Mouse (Mus musculus) lung, embryonic 16.5 days (tissue): ENCODE data around the gene Eif4h. TPM values are rescaled to one million over a fixed set of nuclear protein-coding genes. Genes with fewer than 3 reads are reported as not detected.

Source experiments
- ATAC-seq: fragments of 200-750 bp; cut with Nextera tagmentation; 2 replicates; pipeline ENCODE4 v1.8.0; 2017; ENCODE audit warnings: low read depth, mild to moderate bottlenecking, moderate library complexity
- H3K27ac ChIP-seq: fragments of 300-500 bp; sonication (generic); 2 replicates; pipeline ENCODE4 v1.5.1; 2014; ENCODE audit warnings: mild to moderate bottlenecking, control low read depth, low read length
- H3K27me3 ChIP-seq: fragments of 300-500 bp; sonication (generic); 2 replicates; pipeline ENCODE4 v1.6.1; 2014; ENCODE audit warnings: low read depth, low read length, mixed read lengths; ENCODE audit not compliant: control insufficient read depth, insufficient read depth
- H3K36me3 ChIP-seq: fragments of 300-500 bp; sonication (generic); 2 replicates; pipeline ENCODE4 v1.6.1; 2014; ENCODE audit warnings: low read length; ENCODE audit not compliant: control insufficient read depth, insufficient read depth
- H3K4me1 ChIP-seq: fragments of 300-500 bp; sonication (generic); replicated peaks from 2 replicates; pipeline ENCODE4 v1.6.1; 2014; ENCODE audit warnings: low read length, mixed read lengths; ENCODE audit not compliant: control insufficient read depth, insufficient read depth
- H3K4me2 ChIP-seq: fragments of 300-500 bp; sonication (generic); 2 replicates; pipeline ENCODE4 v1.6.1; 2014; ENCODE audit warnings: low read depth, low read length, control low read depth
- H3K4me3 ChIP-seq: fragments of 300-500 bp; sonication (generic); 2 replicates; pipeline ENCODE4 v1.5.1; 2014; ENCODE audit warnings: mild to moderate bottlenecking, low read length, control low read depth
- H3K9ac ChIP-seq: fragments of 300-500 bp; sonication (generic); 2 replicates; pipeline ENCODE4 v1.6.1; 2014; ENCODE audit warnings: low read length, control low read depth
- H3K9me3 ChIP-seq: fragments of 300-500 bp; sonication (generic); 2 replicates; pipeline ENCODE4 v1.6.1; 2016; ENCODE audit warnings: low read length; ENCODE audit not compliant: control insufficient read depth
- WGBS: fragments of 180-500 bp; shearing (Covaris S2); extraction: QIAGEN DNeasy Blood & Tissue Kit; methylation state at CpG from one replicate; pipeline ENCODE4 v1.1.7; 2014; 5-methylcytosine and 5-hydroxymethylcytosine counted together
- polyA plus RNA-seq: library from polyadenylated mRNA; unstranded; fragments of >200 nt; fragmentation: Nextera tagmentation; extraction: Ambion mirVana; gene quantifications from 2 replicates; pipeline ENCODE4 v1.2.1, GENCODE M21; 2015

The Eif4h gene
- polyA plus RNA-seq, 1 experiment from 2014 or later, result 493 TPM

DNA sequence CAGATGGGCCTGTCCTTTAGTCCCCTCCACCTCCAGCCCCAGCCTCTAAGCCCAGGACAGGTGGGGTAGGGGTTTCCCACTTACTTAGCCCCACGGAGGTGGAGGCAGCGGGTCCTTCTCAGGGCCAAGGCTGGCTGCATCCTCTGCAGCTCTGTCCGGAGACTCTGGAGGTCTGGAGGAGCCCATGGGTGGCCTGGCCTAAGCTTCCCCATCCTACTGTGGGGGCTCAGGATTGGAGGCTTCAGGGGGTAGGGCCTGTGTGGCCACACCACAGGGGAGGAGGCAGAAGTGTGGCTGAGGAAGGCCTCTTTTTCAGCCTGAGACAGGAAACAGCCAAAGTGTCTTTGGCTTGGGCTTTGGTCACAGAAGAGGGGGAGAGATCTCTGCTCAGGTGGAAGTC, 38.7 kb upstream of the Eif4h start:
- H3K4me2 ChIP-seq, result peak overlapping the region; percentile 24
- H3K27ac ChIP-seq, result peak overlapping the region; percentile 42
- peak overlapping the region; percentile 10; the same call in 1 of the 2 replicates for H3K4me3 ChIP-seq
- H3K9me3 ChIP-seq, result no peaks in the 10 kb centered on the region
- H3K4me1 ChIP-seq, result peaks cover 36% of the 10 kb centered on the region
- H3K9ac ChIP-seq, result peak overlapping the region; percentile 33
- WGBS, result 67% methylated on average over 3 of the region's 3 CpGs
- no peaks in the 10 kb centered on the region for H3K36me3 ChIP-seq
- no peaks in the 10 kb centered on the region for H3K27me3 ChIP-seq
- ATAC-seq, result no peak

- Histone ChIP-seq H3K27me3 (no peaks in the 10 kb centered on the region), H3K9me3 (no peaks in the 10 kb centered on the region), H3K27ac (peak overlapping the region; percentile 42; the same call in 1 of the 2 replicates), H3K9ac (peak overlapping the region; percentile 33; the same call in 1 of the 2 replicates), H3K36me3 (peaks cover 2% of the 10 kb centered on the region), H3K4me2 (peak overlapping the region; percentile 24), H3K4me1 (peaks cover 36% of the 10 kb centered on the region), H3K4me3 (peak overlapping the region; percentile 10; the same call in 1 of the 2 replicates)
- ATAC-seq, result no peak
- WGBS, result 81% methylated on average over 5 of the region's 5 CpGs
These were observed 38.2 kb upstream of the Eif4h start for GRCm38 (mm10) chr5:134677491-134677890.

- peak overlapping the region; percentile 90 for H3K27ac ChIP-seq
- peak overlapping the region; percentile 59 for H3K9ac ChIP-seq
- peak overlapping the region; percentile 59 for H3K4me2 ChIP-seq
- no peaks in the 10 kb centered on the region for H3K9me3 ChIP-seq
- peaks cover 5% of the 10 kb centered on the region for H3K36me3 ChIP-seq
- no peaks in the 10 kb centered on the region for H3K27me3 ChIP-seq
- 3% methylated on average over 14 of the region's 14 CpGs for WGBS
- H3K4me3 ChIP-seq, result peak overlapping the region; percentile 37
- ATAC-seq, result peak; percentile 88
- H3K4me1 ChIP-seq, result peaks cover 40% of the 10 kb centered on the region
These were observed 36.9 kb upstream of the Eif4h start for GRCm38 (mm10) chr5:134675956-134676759.

DNA sequence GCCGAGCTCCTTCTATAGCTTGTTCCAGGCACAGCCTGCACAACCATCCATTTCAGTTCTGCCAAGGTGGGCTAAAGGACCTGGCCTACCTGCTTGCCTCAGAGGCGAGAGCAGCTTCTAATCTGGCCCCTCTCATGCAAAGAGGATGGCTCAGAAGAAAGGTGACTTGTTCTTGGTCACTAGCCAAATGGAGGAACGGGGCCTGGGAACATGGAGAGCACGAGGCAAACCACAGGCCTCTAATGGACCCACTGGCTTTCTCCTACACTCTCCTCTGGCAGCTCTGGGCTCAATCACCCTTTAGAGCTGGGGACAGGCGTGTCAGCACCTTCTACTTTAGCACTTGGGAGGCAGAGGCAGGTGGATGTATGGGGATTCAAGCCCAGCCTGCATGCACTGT, 35.7 kb upstream of the Eif4h start:
- no peak overlapping the region for H3K4me2 ChIP-seq
- 63% methylated on average over 5 of the region's 5 CpGs for WGBS
- 0 out of 2 replicates have a peak overlapping the region, but pooled peaks have one; percentile 90 for H3K27ac ChIP-seq
- no peaks in the 10 kb centered on the region for H3K9me3 ChIP-seq
- H3K4me3 ChIP-seq, result no peak overlapping the region
- no peak for ATAC-seq
- H3K4me1 ChIP-seq, result peaks cover 30% of the 10 kb centered on the region
- H3K9ac ChIP-seq, result no peak overlapping the region
- peaks cover 6% of the 10 kb centered on the region for H3K36me3 ChIP-seq
- H3K27me3 ChIP-seq, result no peaks in the 10 kb centered on the region

DNA sequence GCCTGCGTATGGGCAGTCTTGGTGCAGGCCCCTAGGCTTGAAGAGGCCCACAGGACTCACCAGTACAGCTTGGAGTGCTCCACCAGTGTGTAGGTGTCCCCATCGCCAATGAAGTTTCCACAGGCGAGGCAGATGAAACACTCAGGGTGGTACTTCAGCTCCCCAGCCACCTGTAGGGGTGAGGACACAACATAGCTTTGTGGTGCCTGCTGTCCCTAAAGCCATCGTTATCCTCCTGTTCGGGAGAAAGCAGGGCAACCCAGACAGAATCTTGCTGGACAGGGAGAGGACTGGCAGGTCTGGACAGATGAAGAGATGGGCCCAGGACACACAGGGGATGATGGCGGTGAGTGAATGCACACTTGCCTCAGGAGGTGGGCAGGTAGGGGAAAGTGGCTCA, 33.3 kb upstream of the Eif4h start:
- peaks cover 9% of the 10 kb centered on the region for H3K36me3 ChIP-seq
- no peak overlapping the region for H3K4me3 ChIP-seq
- no peak for ATAC-seq
- H3K9me3 ChIP-seq, result no peaks in the 10 kb centered on the region
- no peaks in the 10 kb centered on the region for H3K27me3 ChIP-seq
- H3K27ac ChIP-seq, result no peak overlapping the region
- 93% methylated on average over 6 of the region's 6 CpGs for WGBS
- no peak overlapping the region for H3K4me2 ChIP-seq
- H3K4me1 ChIP-seq, result peaks cover 23% of the 10 kb centered on the region
- no peak overlapping the region for H3K9ac ChIP-seq

DNA sequence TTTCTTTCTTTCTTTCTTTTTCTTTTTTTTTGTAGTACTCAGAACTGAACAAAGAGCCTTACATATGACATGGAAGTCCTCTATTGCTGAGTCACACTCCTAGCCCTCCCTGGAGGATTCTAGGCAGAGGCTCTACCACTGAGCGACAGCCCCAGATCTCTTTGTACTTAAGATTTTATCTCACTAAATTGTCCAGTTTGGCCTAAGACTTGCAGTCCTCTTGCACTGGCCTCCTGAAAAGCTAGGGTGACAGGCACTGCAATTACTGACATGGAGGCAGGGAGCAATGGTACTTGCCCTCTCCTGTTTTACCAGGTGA, 32.9 kb upstream of the Eif4h start:
- Histone ChIP-seq H3K4me1 (peaks cover 22% of the 10 kb centered on the region), H3K9ac (no peak overlapping the region), H3K27ac (peak overlapping the region; percentile 62; the same call in 1 of the 2 replicates), H3K36me3 (peaks cover 9% of the 10 kb centered on the region), H3K9me3 (no peaks in the 10 kb centered on the region), H3K27me3 (no peaks in the 10 kb centered on the region), H3K4me2 (no peak overlapping the region), H3K4me3 (no peak overlapping the region)
- ATAC-seq, result no peak
- WGBS, result 88% methylated on average over 1 of the region's 1 CpGs

- H3K36me3 ChIP-seq, result peaks cover 9% of the 10 kb centered on the region
- no peak for ATAC-seq
- whole genome bisulfite sequencing, result 52% methylated on average over 17 of the region's 17 CpGs
- H3K4me3 ChIP-seq, result no peak overlapping the region
- H3K27me3 ChIP-seq, result no peaks in the 10 kb centered on the region
- H3K4me1 ChIP-seq, result peaks cover 16% of the 10 kb centered on the region
- H3K9me3 ChIP-seq, result no peaks in the 10 kb centered on the region
- H3K27ac ChIP-seq, result peak overlapping the region; percentile 62; the same call in 1 of the 2 replicates
- 0 out of 2 replicates have a peak overlapping the region, but pooled peaks have one; percentile 0 for H3K9ac ChIP-seq
- H3K4me2 ChIP-seq, result no peak overlapping the region
These were observed 32.3 kb upstream of the Eif4h start for GRCm38 (mm10) chr5:134671335-134672197.

GRCm38 (mm10) chr5:134669001-134669708, 29.9 kb upstream of the Eif4h start:
- Histone ChIP-seq H3K9ac (no peak overlapping the region), H3K4me2 (no peak overlapping the region), H3K36me3 (peaks cover 14% of the 10 kb centered on the region), H3K27ac (no peak overlapping the region), H3K4me3 (no peak overlapping the region), H3K9me3 (no peaks in the 10 kb centered on the region), H3K4me1 (peaks cover 4% of the 10 kb centered on the region), H3K27me3 (no peaks in the 10 kb centered on the region)
- no peak for ATAC-seq
- WGBS, result 80% methylated on average over 20 of the region's 20 CpGs
